Mouse (Mus musculus) myocyte (in vitro differentiated cells): ENCODE measurements around the gene Sec22b. TPM values are rescaled to one million over a fixed set of nuclear protein-coding genes. Genes with fewer than 3 reads are reported as not detected.

ENCODE experiments used
- H3K27me3 ChIP-seq: one replicate; pipeline ENCODE4 v1.6.1; 2011; ENCODE audit not compliant: control insufficient read depth, insufficient read depth, insufficient read length
- H3K36me3 ChIP-seq: one replicate; pipeline ENCODE4 v1.6.1; 2011; ENCODE audit not compliant: control insufficient read depth, insufficient read depth
- H3K4me2 ChIP-seq: one replicate; pipeline ENCODE4 v1.6.1; 2011; ENCODE audit warnings: low read depth, control low read depth
- H3K4me3 ChIP-seq: one replicate; pipeline ENCODE4 v1.5.1; 2011; ENCODE audit warnings: mild to moderate bottlenecking, control low read depth, moderate library complexity
- H3K79me2 ChIP-seq: one replicate; pipeline ENCODE4 v1.6.1; 2011; ENCODE audit not compliant: control insufficient read depth, insufficient read depth
- H3ac ChIP-seq: one replicate; pipeline ENCODE4 v1.6.1; 2011; ENCODE audit not compliant: control insufficient read depth, insufficient read length
- CEBPB ChIP-seq: IDR thresholded peaks from 2 replicates; pipeline ENCODE4 v1.6.1; 2011; ENCODE audit warnings: mild to moderate bottlenecking, moderate library complexity; ENCODE audit not compliant: poor library complexity, insufficient read depth, severe bottlenecking
- E2F4 ChIP-seq: IDR thresholded peaks from one replicate; pipeline ENCODE4 v1.6.1; 2011; ENCODE audit warnings: mild to moderate bottlenecking, control low read depth, moderate library complexity; ENCODE audit not compliant: insufficient read depth
- MAX ChIP-seq: IDR thresholded peaks from one replicate; pipeline ENCODE4 v1.6.1; 2011; ENCODE audit warnings: low read depth, mild to moderate bottlenecking, control low read depth
- MYOD1 ChIP-seq, 3 experiments: IDR thresholded peaks; one replicate each; pipeline ENCODE4 v1.6.1; 2011; ENCODE audit warnings: control low read depth in 2 of 3, low read depth in 2 of 3, mild to moderate bottlenecking in 2 of 3, moderate library complexity in 1 of 3; ENCODE audit not compliant: insufficient read length in 2 of 3, control insufficient read depth in 1 of 3
- MYOG ChIP-seq, 3 experiments: IDR thresholded peaks; one replicate each; pipeline ENCODE4 v1.6.1; 2011; ENCODE audit warnings: control low read depth in 2 of 3, low read depth in 2 of 3, mild to moderate bottlenecking in 2 of 3; ENCODE audit not compliant: insufficient read length in 2 of 3, control insufficient read depth in 1 of 3, insufficient read depth in 1 of 3
- POLR2A ChIP-seq: IDR thresholded peaks from one replicate; pipeline ENCODE4 v1.6.1; 2011; ENCODE audit warnings: low read depth, mild to moderate bottlenecking, control low read depth, moderate library complexity; ENCODE audit not compliant: insufficient read length
- POLR2AphosphoS2 ChIP-seq: IDR thresholded peaks from one replicate; pipeline ENCODE4 v1.6.1; 2011; ENCODE audit warnings: low read depth, control low read depth; ENCODE audit not compliant: insufficient read length
- REST ChIP-seq: IDR thresholded peaks from one replicate; pipeline ENCODE4 v1.6.1; 2011; ENCODE audit warnings: mild to moderate bottlenecking, control low read depth, moderate library complexity; ENCODE audit not compliant: insufficient read depth, insufficient read length
- SRF ChIP-seq: IDR thresholded peaks from one replicate; pipeline ENCODE4 v1.6.1; 2011; ENCODE audit warnings: low read depth; ENCODE audit not compliant: control insufficient read depth, insufficient read length
- TCF12 ChIP-seq: IDR thresholded peaks from one replicate; pipeline ENCODE4 v1.6.1; 2011; ENCODE audit warnings: mild to moderate bottlenecking, control low read depth; ENCODE audit not compliant: poor library complexity, insufficient read depth, severe bottlenecking
- TCF3 ChIP-seq: IDR thresholded peaks from one replicate; pipeline ENCODE4 v1.6.1; 2011; ENCODE audit warnings: low read depth, control low read depth; ENCODE audit not compliant: insufficient read length
- USF1 ChIP-seq: IDR thresholded peaks from one replicate; pipeline ENCODE4 v1.6.1; 2011; ENCODE audit warnings: low read depth, mild to moderate bottlenecking, control low read depth, moderate library complexity
- polyA plus RNA-seq: library from polyadenylated mRNA; unstranded; fragments of >200 nt; fragmentation: generic; extraction: Trizol; gene quantifications from one replicate; pipeline ENCODE4 v1.2.1, GENCODE M21; 2012; ENCODE audit warnings: missing spikeins

Gene Sec22b
- polyA plus RNA-seq, 1 experiment = 55.6 TPM

- Histone ChIP-seq H3ac (no peak overlapping the region), H3K79me2 (no peaks in the 10 kb centered on the region), H3K27me3 (no peaks in the 10 kb centered on the region), H3K36me3 (no peaks in the 10 kb centered on the region), H3K4me2 (peak overlapping the region; percentile 63), H3K4me3 (no peak overlapping the region)
- TF ChIP-seq TCF3 (peak; percentile 37), POLR2AphosphoS2 (no peak), SRF (no peak), USF1 (no peak), MYOG (IDR thresholded peaks at IDR 0.05; ENCODE audit: control insufficient read depth in 1 of 3, insufficient read depth in 1 of 3, insufficient read length in 2 of 3, low read depth in 2 of 3) (peak in 2 of 3 experiments; percentile 53 to 56), E2F4 (no peak), REST (no peak), TCF12 (peak; percentile 91), CEBPB (0 out of 2 replicates have a peak, but pooled peaks have one; percentile 29), MAX (no peak), MYOD1 (IDR thresholded peaks at IDR 0.05; ENCODE audit: control insufficient read depth in 1 of 3, insufficient read length in 2 of 3, low read depth in 2 of 3) (peak; percentile 97 to 99 (median 98)), POLR2A (no peak)
Observed at GRCm38 (mm10) chr3:97934331-97935300, 33.6 kb downstream of the Sec22b start.

GRCm38 (mm10) chr3:97937068-97937944, 36.3 kb downstream of the Sec22b start:
- Histone ChIP-seq H3K36me3 (no peaks in the 10 kb centered on the region), H3K4me2 (peak overlapping the region; percentile 54), H3K79me2 (no peaks in the 10 kb centered on the region), H3K27me3 (no peaks in the 10 kb centered on the region), H3ac (no peak overlapping the region), H3K4me3 (no peak overlapping the region)
- TF ChIP-seq MYOD1 (IDR thresholded peaks at IDR 0.05; ENCODE audit: control insufficient read depth in 1 of 3, insufficient read length in 2 of 3, low read depth in 2 of 3) (no peak), SRF (no peak), USF1 (no peak), POLR2AphosphoS2 (no peak), REST (no peak), TCF12 (no peak), MYOG (IDR thresholded peaks at IDR 0.05; ENCODE audit: control insufficient read depth in 1 of 3, insufficient read depth in 1 of 3, insufficient read length in 2 of 3, low read depth in 2 of 3) (no peak), MAX (no peak), TCF3 (no peak), CEBPB (no peak), POLR2A (no peak), E2F4 (no peak)

GRCm38 (mm10) chr3:97937945-97938266, 36.9 kb downstream of the Sec22b start:
- Histone ChIP-seq H3ac (no peak overlapping the region), H3K4me3 (no peak overlapping the region), H3K36me3 (no peaks in the 10 kb centered on the region), H3K4me2 (peak overlapping the region; percentile 54), H3K79me2 (no peaks in the 10 kb centered on the region), H3K27me3 (no peaks in the 10 kb centered on the region)
- TF ChIP-seq MYOD1 (IDR thresholded peaks at IDR 0.05; ENCODE audit: control insufficient read depth in 1 of 3, insufficient read length in 2 of 3, low read depth in 2 of 3) = no peak
- no peak for TF ChIP-seq REST
- no peak for TF ChIP-seq CEBPB
- TF ChIP-seq E2F4 = no peak
- TF ChIP-seq TCF3 = no peak
- no peak for TF ChIP-seq USF1

GRCm38 (mm10) chr3:97938814-97939526, 38.0 kb downstream of the Sec22b start:
- Histone ChIP-seq H3K4me2 (no peak overlapping the region), H3K79me2 (no peaks in the 10 kb centered on the region), H3ac (no peak overlapping the region), H3K36me3 (no peaks in the 10 kb centered on the region), H3K27me3 (no peaks in the 10 kb centered on the region), H3K4me3 (no peak overlapping the region)
- TF ChIP-seq SRF = no peak
- no peak for TF ChIP-seq MAX
- no peak for TF ChIP-seq USF1
- no peak for TF ChIP-seq E2F4
- TF ChIP-seq CEBPB = no peak
- no peak for TF ChIP-seq POLR2AphosphoS2
- no peak for TF ChIP-seq POLR2A
- TF ChIP-seq REST = no peak
